Mouse (Mus musculus) embryonic fibroblast, embryonic 13.5 days (primary cell): ENCODE data around the gene Gigyf1.
A peak's percentile ranks its signal among the peaks of the same experiment; 100 is the strongest.

Experiments
- CTCF ChIP-seq: IDR thresholded peaks from 2 replicates; pipeline ENCODE4 v1.5.1; 2011; ENCODE audit warnings: mild to moderate bottlenecking, control low read depth, low read length, moderate library complexity, borderline replicate concordance; ENCODE audit not compliant: insufficient read depth
- POLR2A ChIP-seq: IDR thresholded peaks from 2 replicates; pipeline ENCODE4 v1.6.1; 2011; ENCODE audit warnings: low read depth, mild to moderate bottlenecking, control low read depth, low read length, moderate library complexity

GRCm38 (mm10) chr5:137504041-137504440, 14.3 kb upstream of the Gigyf1 start:
- TF ChIP-seq CTCF (peak; percentile 7; the same call in 1 of the 2 replicates), POLR2A (no peak)
